Mouse (Mus musculus): Measurements from ENCODE around the gene Sorl1.

- TF ChIP-seq CTCF (IDR thresholded peaks at IDR 0.05; ENCODE audit: extremely low read depth, insufficient read depth, insufficient read length, insufficient replicate concordance): no peak
- no peak for TF ChIP-seq POLR2A (IDR thresholded peaks at IDR 0.05; ENCODE audit: low read depth, low read length)
These were observed 99.8 kb downstream of the Sorl1 start for GRCm38 (mm10) chr9:42024257-42024656.

Measured in spleen, adult 2 months (tissue).